Mouse (Mus musculus): ENCODE data around the gene Calm5. TPM values are rescaled to one million over a fixed set of nuclear protein-coding genes. Genes with fewer than 3 reads are reported as not detected.
"Not testable (repeated sequence)": the region's sequence is repeated elsewhere in the genome, so short reads cannot be mapped to it uniquely, and the experiment has no call there.

Gene Calm5
- polyA plus RNA-seq, 2 experiments: 0.47 TPM; not detected in 1

- ATAC-seq (ENCODE audit: low FRiP score, low read depth): no peak
- H3K27me3 ChIP-seq (ENCODE audit: control insufficient read depth, insufficient read depth, low read length): no peaks in the 10 kb centered on the region
- no peak for DNase-seq (ENCODE audit: low spot score)
- WGBS: 44% methylated on average over 1 of the region's 1 CpGs
- H3K4me2 ChIP-seq (replicated peaks; ENCODE audit: low read depth, low read length, severe bottlenecking): no peak overlapping the region
- H3K4me3 ChIP-seq (replicated peaks; ENCODE audit: low read length): no peak overlapping the region
- no peak overlapping the region for H3K27ac ChIP-seq (replicated peaks; ENCODE audit: low read depth, low read length)
- H3K9ac ChIP-seq (ENCODE audit: low read depth, low read length, severe bottlenecking): no peak overlapping the region
- TF ChIP-seq POLR2A (IDR thresholded peaks at IDR 0.05; ENCODE audit: borderline replicate concordance, extremely low read depth, insufficient read depth, insufficient read length): no peak
- H3K9me3 ChIP-seq (ENCODE audit: control insufficient read depth, low read length): no peaks in the 10 kb centered on the region
- no peaks in the 10 kb centered on the region for H3K36me3 ChIP-seq (ENCODE audit: control insufficient read depth, insufficient read depth, low read length)
- no peaks in the 10 kb centered on the region for H3K4me1 ChIP-seq (ENCODE audit: control insufficient read depth, insufficient read depth, low read length)
Observed at GRCm38 (mm10) chr13:3831994-3832393, 22.0 kb upstream of the Calm5 start.

GRCm38 (mm10) chr13:3832450-3832849, 21.5 kb upstream of the Calm5 start:
- no peak overlapping the region for H3K9ac ChIP-seq (ENCODE audit: low read depth, low read length, severe bottlenecking)
- H3K9me3 ChIP-seq (ENCODE audit: control insufficient read depth, low read length): no peaks in the 10 kb centered on the region
- no peaks in the 10 kb centered on the region for H3K4me1 ChIP-seq (ENCODE audit: control insufficient read depth, insufficient read depth, low read length)
- no peak overlapping the region for H3K4me2 ChIP-seq (replicated peaks; ENCODE audit: low read depth, low read length, severe bottlenecking)
- H3K36me3 ChIP-seq (ENCODE audit: control insufficient read depth, insufficient read depth, low read length): no peaks in the 10 kb centered on the region
- 57% methylated on average over 2 of the region's 2 CpGs for WGBS
- H3K27ac ChIP-seq (replicated peaks; ENCODE audit: low read depth, low read length): no peak overlapping the region
- ATAC-seq (ENCODE audit: low FRiP score, low read depth): no peak
- no peak overlapping the region for H3K4me3 ChIP-seq (replicated peaks; ENCODE audit: low read length)
- DNase-seq (ENCODE audit: low spot score): no peak
- no peaks in the 10 kb centered on the region for H3K27me3 ChIP-seq (ENCODE audit: control insufficient read depth, insufficient read depth, low read length)
- no peak for TF ChIP-seq POLR2A (IDR thresholded peaks at IDR 0.05; ENCODE audit: borderline replicate concordance, extremely low read depth, insufficient read depth, insufficient read length)

GRCm38 (mm10) chr13:3833644-3834043, 20.3 kb upstream of the Calm5 start:
- not testable (repeated sequence) for H3K27me3 ChIP-seq (ENCODE audit: control insufficient read depth, insufficient read depth, low read length); ATAC-seq (ENCODE audit: low FRiP score, low read depth); H3K4me3 ChIP-seq (replicated peaks; ENCODE audit: low read length); H3K9ac ChIP-seq (ENCODE audit: low read depth, low read length, severe bottlenecking); DNase-seq (ENCODE audit: low spot score); H3K36me3 ChIP-seq (ENCODE audit: control insufficient read depth, insufficient read depth, low read length); H3K4me2 ChIP-seq (replicated peaks; ENCODE audit: low read depth, low read length, severe bottlenecking); H3K27ac ChIP-seq (replicated peaks; ENCODE audit: low read depth, low read length); H3K4me1 ChIP-seq (ENCODE audit: control insufficient read depth, insufficient read depth, low read length); H3K9me3 ChIP-seq (ENCODE audit: control insufficient read depth, low read length)

- not testable (repeated sequence) for H3K27ac ChIP-seq (replicated peaks; ENCODE audit: low read depth, low read length); H3K4me1 ChIP-seq (ENCODE audit: control insufficient read depth, insufficient read depth, low read length); H3K27me3 ChIP-seq (ENCODE audit: control insufficient read depth, insufficient read depth, low read length); ATAC-seq (ENCODE audit: low FRiP score, low read depth); H3K4me2 ChIP-seq (replicated peaks; ENCODE audit: low read depth, low read length, severe bottlenecking); H3K9me3 ChIP-seq (ENCODE audit: control insufficient read depth, low read length); H3K9ac ChIP-seq (ENCODE audit: low read depth, low read length, severe bottlenecking); H3K36me3 ChIP-seq (ENCODE audit: control insufficient read depth, insufficient read depth, low read length); DNase-seq (ENCODE audit: low spot score); H3K4me3 ChIP-seq (replicated peaks; ENCODE audit: low read length)
Observed at GRCm38 (mm10) chr13:3837312-3837807, 16.6 kb upstream of the Calm5 start, which contains the start of gene Calm4. Gene Calm4, plus strand, starts transcription at chr13:3837757.

GRCm38 (mm10) chr13:3840662-3841061, 13.3 kb upstream of the Calm5 start:
- DNase-seq (ENCODE audit: low spot score); H3K27me3 ChIP-seq (ENCODE audit: control insufficient read depth, insufficient read depth, low read length); H3K4me2 ChIP-seq (replicated peaks; ENCODE audit: low read depth, low read length, severe bottlenecking); H3K27ac ChIP-seq (replicated peaks; ENCODE audit: low read depth, low read length); H3K9ac ChIP-seq (ENCODE audit: low read depth, low read length, severe bottlenecking); H3K9me3 ChIP-seq (ENCODE audit: control insufficient read depth, low read length); H3K4me3 ChIP-seq (replicated peaks; ENCODE audit: low read length); ATAC-seq (ENCODE audit: low FRiP score, low read depth); H3K36me3 ChIP-seq (ENCODE audit: control insufficient read depth, insufficient read depth, low read length); H3K4me1 ChIP-seq (ENCODE audit: control insufficient read depth, insufficient read depth, low read length): not testable (repeated sequence)

GRCm38 (mm10) chr13:3850330-3850729, 3.6 kb upstream of the Calm5 start:
- Histone ChIP-seq H3K4me2 (replicated peaks; ENCODE audit: low read depth, low read length, severe bottlenecking) (no peak overlapping the region), H3K9ac (ENCODE audit: low read depth, low read length, severe bottlenecking) (no peak overlapping the region), H3K36me3 (ENCODE audit: control insufficient read depth, insufficient read depth, low read length) (no peaks in the 10 kb centered on the region), H3K27ac (replicated peaks; ENCODE audit: low read depth, low read length) (no peak overlapping the region), H3K4me1 (ENCODE audit: control insufficient read depth, insufficient read depth, low read length) (no peaks in the 10 kb centered on the region), H3K27me3 (ENCODE audit: control insufficient read depth, insufficient read depth, low read length) (no peaks in the 10 kb centered on the region), H3K9me3 (ENCODE audit: control insufficient read depth, low read length) (no peaks in the 10 kb centered on the region), H3K4me3 (replicated peaks; ENCODE audit: low read length) (no peak overlapping the region)
- no peak for TF ChIP-seq POLR2A (IDR thresholded peaks at IDR 0.05; ENCODE audit: borderline replicate concordance, extremely low read depth, insufficient read depth, insufficient read length)
- ATAC-seq (ENCODE audit: low FRiP score, low read depth): no peak
- 67% methylated on average over 1 of the region's 1 CpGs for WGBS
- DNase-seq (ENCODE audit: low spot score): no peak
